Mouse (Mus musculus): ENCODE measurements around the gene Evc2. TPM values are rescaled to one million over a fixed set of nuclear protein-coding genes. Genes with fewer than 3 reads are reported as not detected.

Gene Evc2
- polyA plus RNA-seq, 1 experiment from 2014 or later = 0.63 TPM

DNA sequence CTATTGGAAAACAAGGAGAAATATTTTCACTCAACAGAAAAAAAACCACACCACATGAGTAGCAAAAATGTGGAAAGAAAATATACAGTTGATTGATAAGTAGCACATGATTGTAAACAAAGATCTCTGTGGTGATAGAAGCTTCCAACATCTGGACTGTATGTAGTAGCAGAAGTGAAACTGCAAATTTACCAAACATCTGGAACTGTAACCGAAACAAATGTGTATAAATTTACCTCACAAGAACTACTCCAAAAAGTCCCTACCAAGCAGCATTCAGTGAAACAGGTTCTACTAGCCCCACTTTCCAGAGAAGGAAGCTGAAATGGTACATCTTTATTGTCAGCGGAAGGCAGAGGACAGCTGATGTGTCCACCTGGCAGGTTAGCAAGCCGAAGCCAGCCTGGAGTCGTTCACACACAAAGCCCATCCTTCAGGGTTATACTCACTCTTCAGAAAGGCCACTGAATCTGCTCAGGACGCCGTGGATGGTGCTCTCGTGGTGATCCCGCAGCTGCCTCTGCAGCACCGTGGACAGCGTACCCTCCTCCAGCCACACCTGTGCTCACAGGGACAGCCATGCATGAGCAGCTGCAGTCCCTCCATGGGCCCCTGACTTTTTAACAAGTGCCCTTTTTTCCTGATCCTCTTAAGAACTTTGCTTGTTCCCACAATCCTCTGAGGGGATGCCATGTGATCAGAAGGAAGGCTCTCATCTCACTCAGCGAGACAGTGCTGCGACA, 25.1 kb upstream of the Evc2 start:
- 76% methylated on average over 12 of the region's 12 CpGs for WGBS (ENCODE audit: insufficient replicate concordance)
- TF ChIP-seq EP300 (IDR thresholded peaks at IDR 0.05; ENCODE audit: low read depth) (no peak), CTCF (IDR thresholded peaks at IDR 0.05; ENCODE audit: low read depth) (no peak)
- H3K4me2 ChIP-seq (ENCODE audit: low read depth, low read length) = no peak overlapping the region

DNA sequence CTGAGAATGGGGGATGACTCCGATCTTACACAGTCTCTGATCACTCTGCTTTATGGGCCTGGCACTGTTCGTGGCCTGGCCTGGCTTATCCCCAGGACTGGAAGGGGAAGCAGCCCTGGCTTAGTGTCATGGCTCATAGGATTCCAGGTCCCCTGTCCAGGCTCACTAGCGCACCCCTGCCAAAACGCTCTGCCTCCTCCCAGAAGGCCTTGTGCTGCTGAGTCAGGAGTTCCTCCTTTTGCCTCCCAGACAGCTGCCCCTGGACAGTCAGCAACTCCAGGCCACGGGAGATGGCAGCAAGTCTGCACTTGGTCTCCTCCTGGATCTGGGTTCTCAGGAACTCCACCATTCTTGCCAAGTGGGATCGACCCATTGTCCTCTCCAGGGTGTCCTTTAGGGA, 19.6 kb upstream of the Evc2 start:
- Histone ChIP-seq H3K4me2 (ENCODE audit: low read depth, low read length) (no peak overlapping the region), H3K36me3 (replicated peaks; ENCODE audit: insufficient read depth, low read length) (no peaks in the 10 kb centered on the region), H3K27me3 (ENCODE audit: insufficient read depth, low read length) (no peaks in the 10 kb centered on the region), H3K9ac (replicated peaks) (no peak overlapping the region), H3K4me3 (ENCODE audit: low read depth, low read length) (no peak overlapping the region), H3K9me3 (ENCODE audit: low read length) (no peaks in the 10 kb centered on the region), H3K4me1 (ENCODE audit: insufficient read depth) (no peaks in the 10 kb centered on the region), H3K27ac (ENCODE audit: low read depth) (no peak overlapping the region)
- ATAC-seq = no peak
- 56% methylated on average over 6 of the region's 6 CpGs for WGBS (ENCODE audit: insufficient replicate concordance)
- no peak for DNase-seq
- TF ChIP-seq CTCF (IDR thresholded peaks at IDR 0.05; ENCODE audit: low read depth) (no peak), EP300 (IDR thresholded peaks at IDR 0.05; ENCODE audit: low read depth) (no peak)

More for the DNA sequence above, 25.1 kb upstream of the Evc2 start:
- ATAC-seq = no peak
- no peak for DNase-seq
- Histone ChIP-seq H3K36me3 (replicated peaks; ENCODE audit: insufficient read depth, low read length) (no peaks in the 10 kb centered on the region), H3K27me3 (ENCODE audit: insufficient read depth, low read length) (no peaks in the 10 kb centered on the region), H3K9ac (replicated peaks) (no peak overlapping the region), H3K9me3 (ENCODE audit: low read length) (no peaks in the 10 kb centered on the region), H3K4me1 (ENCODE audit: insufficient read depth) (no peaks in the 10 kb centered on the region), H3K27ac (ENCODE audit: low read depth) (no peak overlapping the region), H3K4me3 (ENCODE audit: low read depth, low read length) (no peak overlapping the region)

DNA sequence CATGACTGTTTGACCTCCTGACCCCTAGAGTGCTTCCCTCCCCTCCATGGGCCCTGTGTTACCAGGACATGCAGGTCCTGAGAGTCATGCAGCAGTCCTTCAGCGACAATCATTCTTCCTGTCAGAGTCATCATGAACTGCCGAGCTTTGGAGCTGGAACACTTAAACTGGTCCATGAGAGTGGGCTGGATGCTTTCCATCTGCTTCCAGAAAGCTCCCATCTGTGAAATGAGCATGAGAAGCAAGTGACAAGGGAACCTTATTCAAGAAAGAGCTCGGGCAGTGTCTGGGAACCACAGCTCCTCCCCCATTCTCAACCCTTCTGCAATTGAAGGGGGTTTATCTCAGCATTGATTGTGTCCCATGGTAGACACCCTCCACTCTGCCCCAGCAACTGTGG, 18.1 kb upstream of the Evc2 start:
- no peaks in the 10 kb centered on the region for H3K4me1 ChIP-seq (ENCODE audit: insufficient read depth)
- no peak overlapping the region for H3K9ac ChIP-seq (replicated peaks)
- H3K27ac ChIP-seq (ENCODE audit: low read depth) = no peak overlapping the region
- no peaks in the 10 kb centered on the region for H3K9me3 ChIP-seq (ENCODE audit: low read length)
- DNase-seq (no peak), ATAC-seq (no peak)
- 60% methylated on average over 3 of the region's 3 CpGs for WGBS (ENCODE audit: insufficient replicate concordance)
- TF ChIP-seq EP300 (IDR thresholded peaks at IDR 0.05; ENCODE audit: low read depth) (no peak), CTCF (IDR thresholded peaks at IDR 0.05; ENCODE audit: low read depth) (no peak)
- H3K27me3 ChIP-seq (ENCODE audit: insufficient read depth, low read length) = no peaks in the 10 kb centered on the region
- H3K4me3 ChIP-seq (ENCODE audit: low read depth, low read length) = no peak overlapping the region
- no peak overlapping the region for H3K4me2 ChIP-seq (ENCODE audit: low read depth, low read length)
- H3K36me3 ChIP-seq (replicated peaks; ENCODE audit: insufficient read depth, low read length) = no peaks in the 10 kb centered on the region

DNA sequence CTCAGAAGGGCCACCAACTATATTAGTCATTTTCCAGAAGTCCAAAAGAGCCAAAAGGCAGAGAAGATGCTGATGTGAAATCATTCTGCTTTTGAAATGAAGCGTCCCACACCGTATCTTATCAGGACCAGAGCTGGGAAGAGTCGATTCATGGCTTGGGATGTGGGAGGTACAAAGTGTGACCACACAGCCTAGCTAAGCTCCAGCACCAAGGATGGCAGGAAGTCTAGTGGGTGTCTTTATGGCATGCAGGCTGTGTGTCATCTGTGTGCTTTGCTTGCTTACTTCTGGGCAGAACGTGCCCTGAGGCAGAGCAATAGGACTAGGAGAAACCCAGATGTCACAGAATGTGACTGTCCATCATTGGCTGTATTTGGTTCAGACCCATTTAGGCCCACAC, 17.5 kb upstream of the Evc2 start:
- H3K36me3 ChIP-seq (replicated peaks; ENCODE audit: insufficient read depth, low read length) = no peaks in the 10 kb centered on the region
- no peak for TF ChIP-seq CTCF (IDR thresholded peaks at IDR 0.05; ENCODE audit: low read depth)
- no peak for TF ChIP-seq EP300 (IDR thresholded peaks at IDR 0.05; ENCODE audit: low read depth)
- H3K9ac ChIP-seq (replicated peaks) = no peak overlapping the region
- H3K27ac ChIP-seq (ENCODE audit: low read depth) = no peak overlapping the region
- no peaks in the 10 kb centered on the region for H3K27me3 ChIP-seq (ENCODE audit: insufficient read depth, low read length)
- no peaks in the 10 kb centered on the region for H3K9me3 ChIP-seq (ENCODE audit: low read length)
- DNase-seq (no peak), ATAC-seq (no peak)
- no peak overlapping the region for H3K4me2 ChIP-seq (ENCODE audit: low read depth, low read length)
- 77% methylated on average over 4 of the region's 4 CpGs for WGBS (ENCODE audit: insufficient replicate concordance)
- H3K4me1 ChIP-seq (ENCODE audit: insufficient read depth) = no peaks in the 10 kb centered on the region
- no peak overlapping the region for H3K4me3 ChIP-seq (ENCODE audit: low read depth, low read length)

DNA sequence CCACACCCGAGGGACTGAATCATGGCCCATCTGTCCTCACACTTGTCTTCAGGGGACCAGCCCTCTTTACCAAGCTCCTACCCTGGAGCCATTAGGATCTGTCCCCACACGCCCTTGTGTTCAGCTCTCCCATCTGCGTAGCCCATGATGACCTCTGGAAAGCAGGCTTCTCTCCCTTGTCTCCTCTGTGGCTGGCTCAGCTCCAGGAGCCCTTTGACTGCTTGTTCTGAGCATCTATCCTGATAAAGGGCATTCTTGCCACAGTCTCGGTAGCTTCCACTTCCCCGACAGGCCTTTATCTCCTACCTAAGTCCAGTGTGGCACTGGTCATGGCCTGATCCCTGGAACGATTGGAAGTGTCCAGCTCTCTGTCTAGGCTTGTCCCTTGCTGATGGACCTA, 11.6 kb upstream of the Evc2 start:
- ATAC-seq = no peak
- Histone ChIP-seq H3K9me3 (ENCODE audit: low read length) (no peaks in the 10 kb centered on the region), H3K4me1 (ENCODE audit: insufficient read depth) (no peaks in the 10 kb centered on the region; the same call in 1 of the 2 replicates), H3K4me2 (ENCODE audit: low read depth, low read length) (no peak overlapping the region), H3K27me3 (ENCODE audit: insufficient read depth, low read length) (no peaks in the 10 kb centered on the region), H3K4me3 (ENCODE audit: low read depth, low read length) (no peak overlapping the region), H3K27ac (ENCODE audit: low read depth) (no peak overlapping the region), H3K36me3 (replicated peaks; ENCODE audit: insufficient read depth, low read length) (no peaks in the 10 kb centered on the region), H3K9ac (replicated peaks) (no peak overlapping the region)
- no peak for DNase-seq
- TF ChIP-seq CTCF (IDR thresholded peaks at IDR 0.05; ENCODE audit: low read depth) = no peak
- TF ChIP-seq EP300 (IDR thresholded peaks at IDR 0.05; ENCODE audit: low read depth) = no peak
- WGBS (ENCODE audit: insufficient replicate concordance) = 72% methylated on average over 6 of the region's 6 CpGs

DNA sequence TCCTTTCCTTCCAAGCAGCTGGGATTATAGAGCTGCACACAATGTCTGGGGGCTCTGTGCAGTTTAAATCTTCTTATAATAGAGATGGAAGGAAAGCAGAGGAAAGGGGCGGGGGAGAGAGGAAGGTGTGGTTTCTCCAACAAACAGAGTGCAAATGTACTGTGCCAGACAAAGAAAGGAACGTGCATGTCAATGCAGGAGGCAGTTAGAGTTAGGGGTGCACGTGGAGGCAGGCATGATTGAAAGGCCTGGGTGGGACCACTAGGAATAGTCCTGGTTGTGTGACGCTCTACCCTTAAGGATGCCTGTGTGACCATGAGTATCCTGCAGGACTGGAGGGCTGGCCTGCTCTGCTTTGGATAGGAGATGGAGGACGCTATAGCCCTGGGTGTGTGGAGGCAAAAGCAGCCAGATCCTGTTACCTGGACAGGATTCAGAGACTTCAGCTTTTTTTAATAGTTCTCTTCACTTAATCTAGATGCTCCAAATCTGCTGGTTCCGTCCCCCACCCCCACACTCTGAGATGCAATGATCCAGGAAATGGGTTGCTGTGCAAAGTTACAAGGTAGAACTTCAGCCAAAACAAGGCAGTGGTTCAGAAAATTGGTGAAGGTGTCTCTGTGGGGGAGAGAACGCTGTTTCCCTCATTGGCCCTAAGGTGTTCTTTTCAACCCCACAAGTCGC, 7.7 kb upstream of the Evc2 start:
- no peaks in the 10 kb centered on the region; the same call in 1 of the 2 replicates for H3K4me1 ChIP-seq (ENCODE audit: insufficient read depth)
- no peak for TF ChIP-seq EP300 (IDR thresholded peaks at IDR 0.05; ENCODE audit: low read depth)
- H3K9ac ChIP-seq (replicated peaks) = no peak overlapping the region
- ATAC-seq (no peak), DNase-seq (no peak)
- H3K4me3 ChIP-seq (ENCODE audit: low read depth, low read length) = no peak overlapping the region
- H3K9me3 ChIP-seq (ENCODE audit: low read length) = no peaks in the 10 kb centered on the region
- H3K36me3 ChIP-seq (replicated peaks; ENCODE audit: insufficient read depth, low read length) = no peaks in the 10 kb centered on the region
- WGBS (ENCODE audit: insufficient replicate concordance) = 61% methylated on average over 8 of the region's 8 CpGs
- no peak overlapping the region for H3K4me2 ChIP-seq (ENCODE audit: low read depth, low read length)
- H3K27ac ChIP-seq (ENCODE audit: low read depth) = no peak overlapping the region
- H3K27me3 ChIP-seq (ENCODE audit: insufficient read depth, low read length) = no peaks in the 10 kb centered on the region

Data from liver, postnatal 0 days (tissue).